Mouse (Mus musculus) heart, postnatal 0 days (tissue): Measurements from ENCODE around the gene Mfrp.

Experiments
- CTCF ChIP-seq: IDR thresholded peaks from 2 replicates; pipeline ENCODE4 v1.5.1; 2016; ENCODE audit warnings: antibody characterized with exemption, control low read depth, low read depth
- EP300 ChIP-seq: IDR thresholded peaks from 2 replicates; pipeline ENCODE4 v1.6.1; 2016; ENCODE audit warnings: antibody characterized with exemption, low read depth

DNA sequence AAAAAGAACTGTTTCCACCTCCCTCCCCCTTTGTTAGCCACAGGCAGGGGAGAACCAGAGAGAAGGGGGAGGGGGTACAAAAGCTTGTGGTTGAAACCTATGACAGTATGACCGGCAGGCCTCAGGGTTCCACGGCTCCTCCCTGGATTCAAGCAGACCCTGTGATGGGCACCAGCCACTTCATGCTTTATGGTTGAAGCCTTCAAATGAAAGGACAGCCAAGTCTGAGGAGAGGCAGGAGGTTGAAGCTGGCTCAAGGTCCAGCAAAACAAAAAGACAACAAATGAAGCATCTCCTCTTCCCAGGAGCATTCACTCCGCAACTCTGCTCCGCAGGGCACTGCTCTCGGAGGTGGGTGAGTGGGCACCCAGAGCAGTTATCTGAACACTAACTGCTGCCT is 41.9 kb downstream of the Mfrp start:
- TF ChIP-seq CTCF, result no peak
- no peak for TF ChIP-seq EP300
